Mouse (Mus musculus) ES-CJ7 (cell line): Measurements from ENCODE around the gene Pkd1.

Experiments used
- DNase-seq: peaks from one replicate; pipeline ENCODE4 v3.0.0; 2011; ENCODE audit warnings: low read depth, low spot score

The Pkd1 gene

DNA sequence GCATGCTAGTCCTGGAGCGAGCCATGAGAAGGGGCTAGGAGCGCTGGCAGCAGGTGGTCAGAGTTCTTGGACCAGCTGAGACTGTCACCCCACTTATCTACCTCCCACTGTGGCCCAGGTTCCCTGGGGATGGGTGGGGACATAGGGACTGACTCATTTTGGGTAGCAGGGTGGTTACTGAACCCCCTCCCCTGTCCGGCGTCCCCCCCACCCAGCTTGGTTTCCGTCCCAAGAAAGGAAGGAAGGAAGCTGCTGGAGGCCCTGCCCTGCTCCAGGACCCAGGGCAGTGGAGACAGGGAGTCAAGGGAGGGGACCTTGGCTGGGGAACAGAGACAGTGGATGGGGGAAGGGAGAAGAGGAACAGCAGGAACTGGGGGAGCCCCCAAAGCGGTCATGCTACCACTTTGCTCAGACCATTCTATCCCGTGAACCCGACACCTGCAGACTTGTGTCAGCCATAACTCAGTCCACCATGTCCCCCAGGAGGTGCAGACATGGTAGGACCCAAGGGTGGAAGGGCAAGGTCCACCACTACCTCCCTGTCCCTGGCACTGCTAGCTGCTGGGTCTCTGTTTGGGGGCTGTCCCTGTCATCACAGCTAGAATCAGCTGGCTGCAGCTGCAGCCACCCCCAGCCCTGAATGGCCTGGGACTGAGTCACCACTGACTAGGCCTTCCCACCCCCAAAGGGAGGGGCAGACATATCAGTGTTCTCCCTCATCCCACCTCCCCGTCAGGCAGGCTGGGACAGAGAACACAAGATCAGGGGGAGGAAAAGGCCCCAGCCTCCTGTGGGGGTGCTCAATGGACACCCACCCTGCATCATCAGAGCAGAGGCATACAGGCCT, 95.5 kb downstream of the Pkd1 start:
- DNase-seq, result no peak

DNA sequence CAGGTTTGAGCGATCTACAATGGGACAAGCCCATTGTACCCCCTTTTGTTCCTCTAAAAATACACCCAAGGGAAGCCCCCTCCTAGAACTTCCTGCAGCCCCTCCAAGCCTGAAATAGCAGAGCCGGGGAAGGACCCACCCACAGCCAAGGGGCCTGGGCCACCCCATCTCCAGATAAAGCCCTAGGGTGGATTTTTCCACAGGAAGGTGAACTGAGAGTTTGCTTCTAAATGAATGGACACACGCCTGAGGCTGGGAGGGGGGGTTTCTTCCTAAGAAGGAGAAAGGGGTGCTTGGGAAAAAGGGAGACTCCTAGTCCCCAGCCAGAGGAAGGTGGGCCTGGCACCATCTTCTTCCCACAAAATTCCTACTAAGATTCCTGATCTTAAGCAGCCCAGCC, 96.3 kb downstream of the Pkd1 start:
- DNase-seq, result no peak
